Mouse (Mus musculus) cerebellum, adult 2 months (tissue): ENCODE measurements at regions not wholly inside any gene's neighbourhood (a gene's known extent, or its start where the extent isn't known, plus 50 kb on each side); places are given as distances from the start of the nearest gene placed in this dataset.

Experiments used
- DNase-seq, 2 experiments: peaks; one replicate each; pipeline ENCODE4 v3.0.0; 2021
- H3K27ac ChIP-seq: fragments of 200-500 bp; 2 replicates; pipeline ENCODE4 v1.5.1; 2012; ENCODE audit warnings: low read length, control low read depth, inconsistent platforms; ENCODE audit not compliant: insufficient read depth
- H3K27me3 ChIP-seq: fragments of 200-500 bp; 2 replicates; pipeline ENCODE4 v1.6.1; 2012; ENCODE audit warnings: inconsistent platforms, mild to moderate bottlenecking, low read length, moderate library complexity; ENCODE audit not compliant: control insufficient read depth, insufficient read depth
- H3K4me1 ChIP-seq: fragments of 200-500 bp; 2 replicates; pipeline ENCODE4 v1.6.1; 2011; ENCODE audit warnings: low read length; ENCODE audit not compliant: control insufficient read depth, insufficient read depth
- H3K4me3 ChIP-seq: fragments of 200-500 bp; replicated peaks from 2 replicates; pipeline ENCODE3; 2011; ENCODE audit warnings: mild to moderate bottlenecking, low read depth, low read length, control low read depth; ENCODE audit not compliant: insufficient read depth
- CTCF ChIP-seq: fragments of 200-500 bp; IDR thresholded peaks from 2 replicates; pipeline ENCODE4 v1.5.1; 2011; ENCODE audit warnings: low read depth, mild to moderate bottlenecking, control low read depth, low read length, moderate library complexity, borderline replicate concordance; ENCODE audit not compliant: insufficient read depth
- POLR2A ChIP-seq: fragments of 200-500 bp; IDR thresholded peaks from 2 replicates; pipeline ENCODE4 v1.6.1; 2011; ENCODE audit warnings: low read length, control low read depth, borderline replicate concordance; ENCODE audit not compliant: insufficient read depth
- WGBS: fragments of 180-500 bp; shearing (Covaris S2); methylation state at CpG from one replicate; pipeline ENCODE4 v1.1.7; 2018; 5-methylcytosine and 5-hydroxymethylcytosine counted together

DNA sequence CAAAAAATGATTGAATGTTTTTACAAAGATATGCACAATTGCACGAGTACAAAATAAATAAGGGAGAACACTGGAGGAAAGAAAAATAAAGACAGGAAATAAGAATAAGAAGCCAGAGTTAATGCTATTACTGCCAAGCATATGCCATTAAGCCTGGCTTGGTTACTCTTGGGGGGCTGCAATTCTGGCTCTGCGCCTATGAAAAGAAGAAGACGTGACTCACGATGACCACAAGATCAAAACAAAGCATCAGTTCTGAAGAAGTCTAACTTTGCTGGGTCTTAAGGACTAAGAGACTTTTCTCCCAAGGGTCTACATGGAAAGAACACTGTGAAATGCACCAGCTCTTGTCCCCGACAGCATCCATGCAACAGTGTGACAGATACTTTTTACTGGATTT, 454.8 kb upstream of the Mpdz start:
- DNase-seq: no peak
- Histone ChIP-seq H3K4me3 (no peak overlapping the region), H3K27me3 (no peaks in the 10 kb centered on the region), H3K4me1 (no peaks in the 10 kb centered on the region), H3K27ac (no peak overlapping the region)
- 70% methylated on average over 5 of the region's 5 CpGs for WGBS
- no peak for TF ChIP-seq CTCF
- no peak for TF ChIP-seq POLR2A

GRCm38 (mm10) chr4:81868941-81869340, 426.3 kb upstream of the Mpdz start:
- no peak for DNase-seq
- no peak overlapping the region for H3K4me3 ChIP-seq
- TF ChIP-seq POLR2A (no peak), CTCF (no peak)
- 96% methylated on average over 2 of the region's 2 CpGs for WGBS
- no peak overlapping the region for H3K27ac ChIP-seq
- H3K4me1 ChIP-seq: no peaks in the 10 kb centered on the region
- no peaks in the 10 kb centered on the region for H3K27me3 ChIP-seq

DNA sequence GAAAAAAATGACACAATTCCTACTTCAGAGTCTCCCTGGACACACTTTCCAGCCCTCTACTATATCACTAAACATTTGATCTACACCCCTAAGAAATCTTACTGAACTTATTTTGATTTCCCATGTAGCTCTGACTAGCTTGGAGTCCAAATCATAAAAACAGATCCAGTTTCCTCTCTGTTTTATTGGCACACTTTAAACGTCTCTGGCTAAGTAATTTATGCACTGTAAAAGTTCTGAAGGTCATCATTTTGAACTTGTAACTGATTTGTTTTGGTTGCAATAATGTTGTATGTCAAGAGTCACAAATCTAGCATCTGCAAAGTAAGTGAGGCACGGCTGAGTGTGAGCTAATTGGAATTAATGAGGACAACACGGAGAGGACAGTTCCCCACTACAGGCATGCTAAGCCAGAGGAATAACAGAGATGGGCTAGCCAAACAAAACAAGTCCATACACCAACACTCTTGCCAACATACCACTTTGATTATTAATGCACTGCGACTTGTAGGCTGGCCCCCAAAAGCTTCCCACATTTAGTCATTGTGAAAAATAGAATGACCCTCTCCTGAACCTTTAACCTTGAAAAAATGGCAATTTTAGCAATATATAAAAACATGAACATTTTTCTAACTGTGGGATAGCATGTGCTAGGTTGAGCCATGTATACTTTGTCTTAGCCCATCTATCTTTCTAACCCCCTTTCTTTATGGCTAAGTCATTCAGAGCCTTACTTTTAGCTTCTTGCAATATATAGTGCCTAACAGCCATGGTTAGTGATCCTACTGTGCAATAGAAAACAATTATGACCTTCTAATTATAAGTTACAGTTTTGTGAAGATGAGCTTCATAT, 399.3 kb upstream of the Mpdz start:
- no peak overlapping the region for H3K4me3 ChIP-seq
- TF ChIP-seq CTCF (no peak), POLR2A (no peak)
- no peak for DNase-seq
- H3K27ac ChIP-seq: no peak overlapping the region
- 53% methylated on average over 4 of the region's 4 CpGs for WGBS
- H3K27me3 ChIP-seq: no peaks in the 10 kb centered on the region
- no peaks in the 10 kb centered on the region for H3K4me1 ChIP-seq

DNA sequence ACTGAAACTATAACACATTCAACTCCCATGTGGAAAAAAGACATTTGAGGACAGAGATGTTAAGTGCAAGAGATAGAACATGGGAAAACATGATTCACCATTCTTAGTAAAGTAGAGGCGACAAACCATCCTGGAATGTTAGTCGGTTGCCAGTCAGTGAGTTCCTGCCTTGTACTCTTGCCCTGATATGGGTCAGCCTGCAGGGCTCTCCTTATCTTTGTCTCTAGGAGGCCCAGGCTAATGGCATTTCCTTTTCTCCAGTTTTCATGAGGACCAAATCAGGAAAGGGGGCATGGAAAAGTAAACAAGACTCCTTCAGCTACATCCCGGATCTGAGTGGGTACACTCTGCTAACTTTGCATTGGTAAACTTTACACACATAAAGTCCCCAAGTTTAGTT, 387.4 kb upstream of the Mpdz start:
- Histone ChIP-seq H3K4me1 (no peaks in the 10 kb centered on the region), H3K4me3 (no peak overlapping the region), H3K27ac (no peak overlapping the region), H3K27me3 (no peaks in the 10 kb centered on the region)
- DNase-seq: no peak
- TF ChIP-seq CTCF (no peak), POLR2A (no peak)
- 91% methylated on average over 3 of the region's 3 CpGs for WGBS

DNA sequence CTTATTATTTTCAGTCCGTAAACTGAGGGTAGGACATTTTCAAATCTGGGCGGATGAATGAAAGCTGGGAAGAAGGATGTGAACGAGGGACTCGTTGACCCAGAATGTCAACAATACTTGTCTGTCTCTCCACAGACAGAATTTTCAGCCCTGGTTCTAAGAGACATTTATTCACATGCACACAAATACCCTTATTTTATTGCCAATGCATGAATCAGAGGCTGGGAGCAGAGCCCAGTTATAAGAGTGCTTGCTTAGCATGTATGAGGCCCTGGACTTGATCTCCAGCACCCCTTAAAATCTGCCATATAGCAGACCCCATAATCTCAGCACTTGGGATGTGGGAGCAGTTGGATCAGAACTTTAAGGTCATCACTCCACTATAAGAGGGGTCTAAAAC, 384.8 kb upstream of the Mpdz start:
- WGBS: 83% methylated on average over 4 of the region's 4 CpGs
- no peak for DNase-seq
- Histone ChIP-seq H3K4me1 (no peaks in the 10 kb centered on the region), H3K27me3 (no peaks in the 10 kb centered on the region), H3K4me3 (no peak overlapping the region), H3K27ac (no peak overlapping the region)
- TF ChIP-seq POLR2A (no peak), CTCF (no peak)

- TF ChIP-seq CTCF: no peak
- no peak for TF ChIP-seq POLR2A
- Histone ChIP-seq H3K27me3 (no peaks in the 10 kb centered on the region), H3K4me3 (no peak overlapping the region), H3K27ac (no peak overlapping the region), H3K4me1 (no peaks in the 10 kb centered on the region)
- DNase-seq: no peak
Measured at GRCm38 (mm10) chr4:81825966-81826365, 383.4 kb upstream of the Mpdz start.

DNA sequence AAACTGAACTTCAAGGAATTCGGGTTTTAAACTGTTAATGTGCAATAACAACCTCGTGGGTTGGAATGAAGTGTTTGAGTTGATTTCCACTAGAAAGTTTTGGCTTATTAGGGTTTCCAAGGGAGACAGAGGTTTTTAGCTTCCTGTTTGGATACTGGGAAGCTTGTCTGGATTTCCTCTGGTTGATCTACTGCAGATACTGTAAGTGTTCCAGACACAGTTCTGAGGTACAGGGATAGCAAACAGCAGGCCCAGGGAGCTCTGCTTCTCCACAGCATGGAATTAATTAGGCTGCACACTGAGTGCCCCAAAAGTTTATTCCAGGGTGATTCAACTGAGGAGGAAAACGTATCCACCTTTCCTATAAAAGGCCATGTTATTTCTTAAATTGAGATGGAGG, 381.0 kb upstream of the Mpdz start:
- TF ChIP-seq CTCF (no peak), POLR2A (no peak)
- no peak overlapping the region for H3K4me3 ChIP-seq
- no peaks in the 10 kb centered on the region for H3K27me3 ChIP-seq
- H3K4me1 ChIP-seq: no peaks in the 10 kb centered on the region
- DNase-seq: no peak
- WGBS: 76% methylated on average over 3 of the region's 3 CpGs
- no peak overlapping the region for H3K27ac ChIP-seq

DNA sequence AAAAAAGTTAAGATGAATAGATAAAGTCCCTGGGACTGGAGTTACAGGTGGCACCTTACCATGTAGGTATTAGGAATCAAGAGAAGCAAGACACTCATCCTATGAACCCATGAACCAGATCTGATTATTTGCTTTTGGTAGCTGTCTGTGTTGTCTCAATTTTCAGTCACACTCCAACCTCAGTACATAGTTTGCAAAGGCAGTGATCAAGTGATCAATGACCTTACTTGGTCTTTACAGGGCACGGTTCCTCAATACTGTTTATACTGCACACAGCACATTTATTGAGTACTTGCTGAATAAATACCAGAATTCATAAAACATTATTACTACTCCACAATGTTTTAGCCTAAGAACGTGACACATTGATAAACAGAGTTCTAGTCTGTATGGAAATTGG, 346.7 kb upstream of the Mpdz start:
- H3K27me3 ChIP-seq: no peaks in the 10 kb centered on the region
- no peak for TF ChIP-seq POLR2A
- TF ChIP-seq CTCF: no peak
- no peak overlapping the region for H3K27ac ChIP-seq
- H3K4me1 ChIP-seq: no peaks in the 10 kb centered on the region
- DNase-seq: no peak
- WGBS: 99% methylated on average over 2 of the region's 2 CpGs
- no peak overlapping the region for H3K4me3 ChIP-seq

- TF ChIP-seq CTCF (no peak), POLR2A (no peak)
- Histone ChIP-seq H3K27ac (no peak overlapping the region), H3K4me1 (no peaks in the 10 kb centered on the region), H3K27me3 (no peaks in the 10 kb centered on the region), H3K4me3 (no peak overlapping the region)
- WGBS: 88% methylated on average over 8 of the region's 8 CpGs
- DNase-seq: no peak
Measured at GRCm38 (mm10) chr4:81788636-81789035, 346.0 kb upstream of the Mpdz start.
